Mouse (Mus musculus): ENCODE data around the gene Ankrd40.

Gene Ankrd40

GRCm38 (mm10) chr11:94327693-94328643 lies at the start of gene Ankrd40:
Ankrd40 (plus strand) TSS chr11:94328001.
- DNase-seq, result peak; percentile 83 to 84

- DNase-seq, result no peak
Observed at GRCm38 (mm10) chr11:94281199-94282181, 46.3 kb upstream of the Ankrd40 start, which contains the start of gene Gm21885. Gm21885 (plus strand) TSS chr11:94281873.

- no peak for DNase-seq
Observed at GRCm38 (mm10) chr11:94282291-94282690, 45.5 kb upstream of the Ankrd40 start.

- DNase-seq, result no peak
Observed at GRCm38 (mm10) chr11:94283536-94284099, 44.2 kb upstream of the Ankrd40 start.

GRCm38 (mm10) chr11:94285886-94286574 lies 41.8 kb upstream of the Ankrd40 start:
- DNase-seq, result no peak

GRCm38 (mm10) chr11:94287105-94287504 lies 40.7 kb upstream of the Ankrd40 start:
- DNase-seq, result no peak

GRCm38 (mm10) chr11:94290062-94290740 lies 37.6 kb upstream of the Ankrd40 start:
- DNase-seq, result no peak

GRCm38 (mm10) chr11:94294996-94295845 lies 32.6 kb upstream of the Ankrd40 start:
- no peak for DNase-seq

GRCm38 (mm10) chr11:94312733-94313132 lies 15.1 kb upstream of the Ankrd40 start:
- DNase-seq, result no peak

- no peak for DNase-seq
Observed at GRCm38 (mm10) chr11:94314098-94314652, 13.6 kb upstream of the Ankrd40 start.

GRCm38 (mm10) chr11:94315308-94315707 lies 12.5 kb upstream of the Ankrd40 start:
- no peak for DNase-seq

- DNase-seq, result no peak
Observed at GRCm38 (mm10) chr11:94316528-94316927, 11.3 kb upstream of the Ankrd40 start.

- no peak for DNase-seq
Observed at GRCm38 (mm10) chr11:94317014-94317413, 10.8 kb upstream of the Ankrd40 start.

GRCm38 (mm10) chr11:94317515-94317914 lies 10.3 kb upstream of the Ankrd40 start:
- no peak for DNase-seq

GRCm38 (mm10) chr11:94318056-94318455 lies 9.7 kb upstream of the Ankrd40 start:
- no peak for DNase-seq

- no peak for DNase-seq
Observed at GRCm38 (mm10) chr11:94320969-94321930, 6.6 kb upstream of the Ankrd40 start.

- peak; percentile 94 to 96 for DNase-seq
Observed at GRCm38 (mm10) chr11:94321931-94322400, 5.8 kb upstream of the Ankrd40 start, which contains the start of gene Luc7l3. Luc7l3 (minus strand) TSS chr11:94321988.

- DNase-seq, result no peak
Observed at GRCm38 (mm10) chr11:94322636-94323035, 5.2 kb upstream of the Ankrd40 start.
